Mouse (Mus musculus): ENCODE data around the gene Rad51b.

- TF ChIP-seq CTCF (conservative IDR thresholded peaks at IDR 0.05 in 1 of 2, IDR thresholded peaks at IDR 0.05 in 1 of 2; ENCODE audit: low read depth in 2 of 2, low read length in 2 of 2): no peak
- no peak for TF ChIP-seq SIN3A (IDR thresholded peaks at IDR 0.05; ENCODE audit: low read length)
- no peak for TF ChIP-seq USF1 (IDR thresholded peaks at IDR 0.05; ENCODE audit: low read depth, low read length)
- no peak for TF ChIP-seq JUN (IDR thresholded peaks at IDR 0.05; ENCODE audit: insufficient read depth, low read depth, low read length)
These were observed 500.0 kb downstream of the Rad51b start for GRCm38 (mm10) chr12:79796823-79797821.
